Mouse (Mus musculus) intestine, postnatal 0 days (tissue): ENCODE data around the gene Yjefn3. TPM values are rescaled to one million over a fixed set of nuclear protein-coding genes. Genes with fewer than 3 reads are reported as not detected.

Experiments
- ATAC-seq: fragments of 200-750 bp; cut with Nextera tagmentation; 2 replicates; pipeline ENCODE4 v1.8.0; 2017; ENCODE audit warnings: mild to moderate bottlenecking, moderate TSS enrichment, moderate library complexity
- H3K27ac ChIP-seq: fragments of 300-500 bp; sonication (generic); 2 replicates; pipeline ENCODE4 v1.5.1; 2014; ENCODE audit warnings: mild to moderate bottlenecking, low read depth, low read length, moderate library complexity
- H3K27me3 ChIP-seq: fragments of 300-500 bp; sonication (generic); replicated peaks from 2 replicates; pipeline ENCODE4 v1.6.1; 2014; ENCODE audit warnings: low read length, mixed read lengths; ENCODE audit not compliant: control insufficient read depth, insufficient read depth
- H3K36me3 ChIP-seq: fragments of 300-500 bp; sonication (generic); 2 replicates; pipeline ENCODE4 v1.6.1; 2014; ENCODE audit warnings: mild to moderate bottlenecking, moderate library complexity; ENCODE audit not compliant: control insufficient read depth, insufficient read depth
- H3K4me1 ChIP-seq: fragments of 300-500 bp; sonication (generic); replicated peaks from 2 replicates; pipeline ENCODE4 v1.6.1; 2014; ENCODE audit warnings: antibody characterized with exemption, low read length, mixed read lengths; ENCODE audit not compliant: control insufficient read depth, insufficient read depth
- H3K4me2 ChIP-seq: fragments of 300-500 bp; sonication (generic); replicated peaks from 2 replicates; pipeline ENCODE4 v1.6.1; 2014; ENCODE audit warnings: low read depth, mild to moderate bottlenecking, moderate library complexity
- H3K4me3 ChIP-seq: fragments of 300-500 bp; sonication (generic); 2 replicates; pipeline ENCODE4 v1.5.1; 2014; ENCODE audit warnings: low read depth, low read length
- H3K9ac ChIP-seq: fragments of 300-500 bp; sonication (generic); 2 replicates; pipeline ENCODE4 v1.6.1; 2014; ENCODE audit warnings: mild to moderate bottlenecking, low read depth, low read length
- H3K9me3 ChIP-seq: fragments of 300-500 bp; sonication (generic); 2 replicates; pipeline ENCODE4 v1.6.1; 2016; ENCODE audit warnings: mixed run types; ENCODE audit not compliant: control insufficient read depth
- CTCF ChIP-seq: sonication (generic); IDR thresholded peaks from 2 replicates; pipeline ENCODE4 v1.5.1; 2016; ENCODE audit warnings: low read depth, mild to moderate bottlenecking, control low read depth, antibody characterized with exemption, moderate library complexity
- WGBS: fragments of 180-500 bp; shearing (Covaris S2); extraction: QIAGEN DNeasy Blood & Tissue Kit; methylation state at CpG from one replicate; pipeline ENCODE4 v1.1.7; 2014; 5-methylcytosine and 5-hydroxymethylcytosine counted together
- polyA plus RNA-seq: library from polyadenylated mRNA; unstranded; fragments of >200 nt; fragmentation: Nextera tagmentation; extraction: Ambion mirVana; gene quantifications from 2 replicates; pipeline ENCODE4 v1.2.1, GENCODE M21; 2015

Gene Yjefn3
- polyA plus RNA-seq, 1 experiment from 2014 or later, result 2.2 TPM

GRCm38 (mm10) chr8:69903063-69903542 is 591 bp upstream of the Yjefn3 start:
- no peak for TF ChIP-seq CTCF
- Histone ChIP-seq H3K36me3 (peaks cover 13% of the 10 kb centered on the region), H3K27me3 (no peaks in the 10 kb centered on the region), H3K4me1 (peaks cover 3% of the 10 kb centered on the region; the same call in 1 of the 2 replicates), H3K9ac (peak overlapping the region; percentile 51), H3K4me2 (peak overlapping the region; percentile 82), H3K9me3 (no peaks in the 10 kb centered on the region), H3K27ac (peak overlapping the region; percentile 79), H3K4me3 (peak overlapping the region; percentile 75)
- peak; percentile 82 for ATAC-seq
- WGBS, result under 1% methylated on average over 45 of the region's 45 CpGs

DNA sequence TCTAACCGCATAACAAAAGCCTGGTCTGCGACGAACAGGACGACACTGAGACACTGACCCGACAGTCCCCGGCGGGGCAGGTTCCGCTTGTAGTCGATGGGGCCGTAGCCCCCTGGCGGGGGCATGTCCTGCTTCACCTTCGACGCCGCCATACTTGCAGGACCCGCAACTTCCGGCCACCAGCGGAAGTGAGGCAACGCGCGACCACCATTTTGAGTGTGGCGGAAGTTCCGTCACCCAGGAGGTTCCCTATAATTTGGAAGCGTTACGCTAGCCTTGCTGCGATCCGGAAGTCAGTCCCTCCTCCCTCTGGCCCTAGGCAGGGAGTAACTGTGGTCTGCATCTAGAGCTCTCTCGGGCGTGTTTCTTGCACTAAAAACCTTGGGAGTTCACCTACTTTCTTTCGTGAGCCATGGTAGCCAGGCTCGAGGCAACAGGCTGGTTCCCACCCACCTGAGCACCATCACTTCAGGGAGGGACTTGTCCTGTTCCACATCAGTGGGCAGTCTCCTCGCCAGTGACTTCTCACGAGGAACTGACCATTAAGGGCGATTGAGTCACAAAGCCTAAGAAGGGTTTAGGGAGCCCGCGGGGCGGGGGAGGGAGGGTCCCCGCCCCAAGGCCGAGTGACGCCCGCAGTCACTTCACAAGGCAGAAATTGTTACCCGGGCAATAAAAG is 889 bp downstream of the Yjefn3 start:
- WGBS, result 1% methylated on average over 41 of the region's 41 CpGs
- H3K4me1 ChIP-seq, result peaks cover 5% of the 10 kb centered on the region; the same call in 1 of the 2 replicates
- peak overlapping the region; percentile 79 for H3K27ac ChIP-seq
- H3K27me3 ChIP-seq, result no peaks in the 10 kb centered on the region
- H3K9ac ChIP-seq, result peak overlapping the region; percentile 67
- ATAC-seq, result peak; percentile 68
- H3K4me2 ChIP-seq, result peak overlapping the region; percentile 82
- H3K36me3 ChIP-seq, result peaks cover 5% of the 10 kb centered on the region; the same call in 1 of the 2 replicates
- H3K9me3 ChIP-seq, result no peaks in the 10 kb centered on the region
- H3K4me3 ChIP-seq, result peak overlapping the region; percentile 75
- TF ChIP-seq CTCF, result peak; percentile 79

DNA sequence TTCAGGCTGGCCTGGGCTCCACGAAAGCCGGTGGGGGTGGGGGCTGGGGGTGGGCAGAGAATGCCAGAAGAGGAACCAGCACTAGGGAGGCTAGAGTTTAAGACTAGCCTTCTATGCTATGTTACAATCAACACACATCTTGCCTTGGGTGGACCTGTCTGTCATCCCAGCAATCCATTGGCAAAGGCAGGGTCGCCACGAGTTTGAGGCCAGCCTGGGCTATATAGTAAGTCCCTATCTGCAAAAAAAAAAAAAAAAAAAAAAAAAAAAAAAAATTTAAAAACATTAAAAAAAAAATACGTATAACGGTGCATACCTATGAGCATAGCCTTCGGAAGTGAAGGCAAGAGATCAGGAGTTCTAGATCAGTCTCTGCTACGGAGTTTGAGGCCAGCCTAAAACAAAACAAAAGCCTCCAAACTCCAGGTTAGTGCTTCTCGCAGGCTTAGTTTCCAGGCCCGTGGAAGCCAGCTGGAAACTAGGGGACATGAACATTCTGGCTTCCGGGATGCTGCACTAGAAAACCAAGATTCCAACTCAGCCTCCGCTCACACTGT is 1.5 kb downstream of the Yjefn3 start:
- peak overlapping the region; percentile 82 for H3K4me2 ChIP-seq
- peak; percentile 18; the same call in 1 of the 2 replicates for ATAC-seq
- peak overlapping the region; percentile 79 for H3K27ac ChIP-seq
- 18% methylated on average over 12 of the region's 12 CpGs for WGBS
- H3K27me3 ChIP-seq, result no peaks in the 10 kb centered on the region
- peaks cover 5% of the 10 kb centered on the region; the same call in 1 of the 2 replicates for H3K36me3 ChIP-seq
- peak overlapping the region; percentile 75 for H3K4me3 ChIP-seq
- TF ChIP-seq CTCF, result no peak
- H3K9ac ChIP-seq, result peak overlapping the region; percentile 67
- H3K9me3 ChIP-seq, result no peaks in the 10 kb centered on the region
- H3K4me1 ChIP-seq, result peaks cover 5% of the 10 kb centered on the region; the same call in 1 of the 2 replicates

GRCm38 (mm10) chr8:69899876-69900275 is 2.6 kb downstream of the Yjefn3 start:
- TF ChIP-seq CTCF, result no peak
- ATAC-seq, result no peak
- peak overlapping the region; percentile 82; the same call in 1 of the 2 replicates for H3K4me2 ChIP-seq
- H3K9me3 ChIP-seq, result no peaks in the 10 kb centered on the region
- H3K4me3 ChIP-seq, result no peak overlapping the region
- no peaks in the 10 kb centered on the region for H3K27me3 ChIP-seq
- H3K9ac ChIP-seq, result no peak overlapping the region
- H3K36me3 ChIP-seq, result peaks cover 7% of the 10 kb centered on the region; the same call in 1 of the 2 replicates
- WGBS, result 90% methylated on average over 2 of the region's 2 CpGs
- H3K4me1 ChIP-seq, result peaks cover 5% of the 10 kb centered on the region; the same call in 1 of the 2 replicates
- H3K27ac ChIP-seq, result no peak overlapping the region

- WGBS, result 76% methylated on average over 6 of the region's 6 CpGs
- no peak overlapping the region for H3K4me3 ChIP-seq
- H3K27me3 ChIP-seq, result no peaks in the 10 kb centered on the region
- H3K9me3 ChIP-seq, result no peaks in the 10 kb centered on the region
- H3K4me1 ChIP-seq, result peaks cover 5% of the 10 kb centered on the region; the same call in 1 of the 2 replicates
- H3K9ac ChIP-seq, result no peak overlapping the region
- TF ChIP-seq CTCF, result no peak
- H3K27ac ChIP-seq, result no peak overlapping the region
- H3K36me3 ChIP-seq, result peaks cover 28% of the 10 kb centered on the region; the same call in 1 of the 2 replicates
- no peak overlapping the region for H3K4me2 ChIP-seq
- ATAC-seq, result no peak
These were observed 4.7 kb downstream of the Yjefn3 start for GRCm38 (mm10) chr8:69897857-69898256.

DNA sequence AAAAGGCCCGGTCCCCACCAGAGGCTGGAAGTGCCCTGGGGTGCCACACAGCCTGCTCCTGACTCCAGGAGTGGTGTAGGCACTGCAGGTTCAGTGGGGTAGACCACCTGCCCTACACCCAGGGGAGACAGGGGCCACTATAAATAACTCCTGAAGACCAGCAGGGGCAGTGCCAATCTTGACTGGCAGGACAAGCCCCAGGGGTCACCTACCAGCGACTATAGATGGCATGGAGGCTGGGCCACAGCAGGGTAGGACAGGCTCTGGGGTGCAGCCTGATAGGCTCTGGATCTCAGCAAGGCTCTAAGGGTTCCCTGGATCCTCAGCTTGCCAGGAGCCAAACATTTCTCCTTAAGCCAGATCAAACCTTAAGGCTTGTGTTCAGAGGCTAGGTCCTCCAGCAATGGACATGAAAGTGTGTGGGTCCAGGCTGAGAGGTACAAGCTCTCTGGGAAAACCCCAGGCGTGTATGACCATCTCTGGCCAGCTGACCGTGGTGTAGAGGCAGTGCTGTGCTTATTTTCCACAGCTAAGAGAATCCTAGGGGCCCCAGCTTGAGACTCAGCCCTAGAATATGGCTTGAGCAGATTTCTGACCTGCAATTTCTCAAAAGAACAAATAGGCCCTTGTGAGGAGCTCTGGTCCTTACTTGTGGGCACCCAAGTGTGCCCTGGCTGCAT is 6.6 kb downstream of the Yjefn3 start:
- 72% methylated on average over 4 of the region's 4 CpGs for WGBS
- Histone ChIP-seq H3K27ac (no peak overlapping the region), H3K9me3 (no peaks in the 10 kb centered on the region), H3K4me3 (no peak overlapping the region), H3K9ac (no peak overlapping the region), H3K4me1 (peaks cover 5% of the 10 kb centered on the region; the same call in 1 of the 2 replicates), H3K27me3 (no peaks in the 10 kb centered on the region), H3K4me2 (no peak overlapping the region), H3K36me3 (peaks cover 36% of the 10 kb centered on the region; the same call in 1 of the 2 replicates)
- TF ChIP-seq CTCF, result no peak
- no peak for ATAC-seq
